Mouse (Mus musculus): Measurements from ENCODE around the gene Abcc6. TPM values are rescaled to one million over a fixed set of nuclear protein-coding genes. Genes with fewer than 3 reads are reported as not detected.
A peak's percentile ranks its signal among the peaks of the same experiment; 100 is the strongest.

Gene Abcc6
- polyA plus RNA-seq, 1 experiment from 2014 or later, result 0.37 TPM

GRCm38 (mm10) chr7:46033870-46034337, 3.8 kb upstream of the Abcc6 start:
- Histone ChIP-seq H3K4me3 (ENCODE audit: low read depth, low read length) (peak overlapping the region; percentile 77), H3K4me1 (ENCODE audit: control insufficient read depth, insufficient read depth, low read length) (peaks cover 10% of the 10 kb centered on the region), H3K27me3 (ENCODE audit: control insufficient read depth, insufficient read depth, low read length) (no peaks in the 10 kb centered on the region), H3K9ac (replicated peaks; ENCODE audit: low read depth, low read length) (peak overlapping the region; percentile 76), H3K36me3 (ENCODE audit: control insufficient read depth, insufficient read depth, low read length) (no peaks in the 10 kb centered on the region), H3K27ac (ENCODE audit: low read depth, low read length) (no peak overlapping the region), H3K9me3 (ENCODE audit: control insufficient read depth, low read length) (no peaks in the 10 kb centered on the region), H3K4me2 (ENCODE audit: low read depth, low read length) (peak overlapping the region; percentile 76)
- no peak; the same call in 1 of the 2 replicates for ATAC-seq (ENCODE audit: low read depth)
- under 1% methylated on average over 35 of the region's 35 CpGs for WGBS

- peak; percentile 96 for ATAC-seq (ENCODE audit: low read depth)
- Histone ChIP-seq H3K36me3 (ENCODE audit: control insufficient read depth, insufficient read depth, low read length) (no peaks in the 10 kb centered on the region), H3K4me3 (ENCODE audit: low read depth, low read length) (peak within 1 kb of the TSS; percentile 77), H3K4me1 (ENCODE audit: control insufficient read depth, insufficient read depth, low read length) (peaks cover 10% of the 10 kb centered on the region), H3K9ac (replicated peaks; ENCODE audit: low read depth, low read length) (peak within 1 kb of the TSS; percentile 76), H3K27me3 (ENCODE audit: control insufficient read depth, insufficient read depth, low read length) (no peaks in the 10 kb centered on the region), H3K27ac (ENCODE audit: low read depth, low read length) (no peak within 1 kb of the TSS), H3K4me2 (ENCODE audit: low read depth, low read length) (peak within 1 kb of the TSS; percentile 76), H3K9me3 (ENCODE audit: control insufficient read depth, low read length) (no peaks in the 10 kb centered on the region)
- 5% methylated on average over 44 of the region's 44 CpGs for WGBS
Measured at GRCm38 (mm10) chr7:46033109-46033869, 3.2 kb upstream of the Abcc6 start, which contains the start of gene Nomo1. Nomo1 (plus strand) TSS chr7:46033698.

- Histone ChIP-seq H3K9me3 (ENCODE audit: control insufficient read depth, low read length) (no peaks in the 10 kb centered on the region), H3K27me3 (ENCODE audit: control insufficient read depth, insufficient read depth, low read length) (no peaks in the 10 kb centered on the region), H3K4me3 (ENCODE audit: low read depth, low read length) (no peak overlapping the region), H3K27ac (ENCODE audit: low read depth, low read length) (no peak overlapping the region), H3K4me1 (ENCODE audit: control insufficient read depth, insufficient read depth, low read length) (peaks cover 10% of the 10 kb centered on the region), H3K36me3 (ENCODE audit: control insufficient read depth, insufficient read depth, low read length) (no peaks in the 10 kb centered on the region), H3K4me2 (ENCODE audit: low read depth, low read length) (no peak overlapping the region), H3K9ac (replicated peaks; ENCODE audit: low read depth, low read length) (no peak overlapping the region)
- 78% methylated on average over 2 of the region's 2 CpGs for WGBS
- no peak for ATAC-seq (ENCODE audit: low read depth)
Measured at GRCm38 (mm10) chr7:46031075-46031474, 973 bp upstream of the Abcc6 start.

DNA sequence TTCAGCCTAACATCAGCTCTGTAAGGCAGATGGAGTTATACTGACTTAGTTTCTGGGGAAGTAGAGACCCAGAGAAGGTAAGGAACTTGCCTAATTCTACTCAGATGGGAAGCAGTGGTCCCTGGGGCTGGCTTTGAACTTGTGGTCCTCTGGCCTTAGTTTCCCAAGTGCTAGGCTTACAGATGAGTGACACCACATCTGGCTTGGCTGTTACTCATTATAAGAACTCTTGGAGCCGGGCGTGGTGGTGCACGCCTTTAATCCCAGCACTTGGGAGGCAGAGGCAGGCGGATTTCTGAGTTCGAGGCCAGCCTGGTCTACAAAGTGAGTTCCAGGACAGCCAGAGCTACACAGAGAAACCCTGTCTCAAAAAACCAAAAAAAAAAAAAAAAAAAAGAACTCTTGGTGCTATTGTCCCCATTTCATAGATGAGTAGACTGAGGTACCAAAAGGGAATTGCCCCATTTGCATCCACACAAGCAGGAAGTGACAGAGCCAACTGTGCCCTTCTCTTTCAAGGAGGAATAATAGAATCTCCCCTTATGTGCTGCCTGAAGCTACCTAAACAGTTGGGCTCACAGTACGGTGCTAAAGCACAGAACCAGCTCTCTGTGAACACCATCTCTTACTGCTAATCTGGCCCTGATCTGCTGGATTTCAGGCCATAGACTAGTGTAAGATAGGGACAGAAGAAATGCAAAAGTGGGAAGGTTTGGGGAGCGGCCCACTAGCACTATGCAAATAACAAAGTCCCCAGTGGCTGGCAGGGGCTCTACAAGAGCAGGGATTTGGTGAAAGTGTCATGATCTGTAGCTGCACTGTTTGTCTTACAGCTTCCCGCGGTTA, 580 bp downstream of the Abcc6 start:
- WGBS, result 67% methylated on average over 8 of the region's 9 CpGs
- no peaks in the 10 kb centered on the region for H3K9me3 ChIP-seq (ENCODE audit: control insufficient read depth, low read length)
- H3K4me2 ChIP-seq (ENCODE audit: low read depth, low read length), result no peak overlapping the region
- no peak overlapping the region for H3K4me3 ChIP-seq (ENCODE audit: low read depth, low read length)
- no peak overlapping the region for H3K9ac ChIP-seq (replicated peaks; ENCODE audit: low read depth, low read length)
- peaks cover 4% of the 10 kb centered on the region for H3K4me1 ChIP-seq (ENCODE audit: control insufficient read depth, insufficient read depth, low read length)
- H3K27ac ChIP-seq (ENCODE audit: low read depth, low read length), result no peak overlapping the region
- no peaks in the 10 kb centered on the region for H3K36me3 ChIP-seq (ENCODE audit: control insufficient read depth, insufficient read depth, low read length)
- no peaks in the 10 kb centered on the region for H3K27me3 ChIP-seq (ENCODE audit: control insufficient read depth, insufficient read depth, low read length)
- ATAC-seq (ENCODE audit: low read depth), result no peak

- H3K9me3 ChIP-seq (ENCODE audit: control insufficient read depth, low read length), result no peaks in the 10 kb centered on the region
- ATAC-seq (ENCODE audit: low read depth), result no peak
- H3K4me2 ChIP-seq (ENCODE audit: low read depth, low read length), result no peak overlapping the region
- no peaks in the 10 kb centered on the region for H3K4me1 ChIP-seq (ENCODE audit: control insufficient read depth, insufficient read depth, low read length)
- no peaks in the 10 kb centered on the region for H3K36me3 ChIP-seq (ENCODE audit: control insufficient read depth, insufficient read depth, low read length)
- no peak overlapping the region for H3K4me3 ChIP-seq (ENCODE audit: low read depth, low read length)
- H3K9ac ChIP-seq (replicated peaks; ENCODE audit: low read depth, low read length), result no peak overlapping the region
- no peaks in the 10 kb centered on the region for H3K27me3 ChIP-seq (ENCODE audit: control insufficient read depth, insufficient read depth, low read length)
- H3K27ac ChIP-seq (ENCODE audit: low read depth, low read length), result no peak overlapping the region
- 89% methylated on average over 10 of the region's 10 CpGs for WGBS
Measured at GRCm38 (mm10) chr7:46028681-46029080, 1.4 kb downstream of the Abcc6 start.

DNA sequence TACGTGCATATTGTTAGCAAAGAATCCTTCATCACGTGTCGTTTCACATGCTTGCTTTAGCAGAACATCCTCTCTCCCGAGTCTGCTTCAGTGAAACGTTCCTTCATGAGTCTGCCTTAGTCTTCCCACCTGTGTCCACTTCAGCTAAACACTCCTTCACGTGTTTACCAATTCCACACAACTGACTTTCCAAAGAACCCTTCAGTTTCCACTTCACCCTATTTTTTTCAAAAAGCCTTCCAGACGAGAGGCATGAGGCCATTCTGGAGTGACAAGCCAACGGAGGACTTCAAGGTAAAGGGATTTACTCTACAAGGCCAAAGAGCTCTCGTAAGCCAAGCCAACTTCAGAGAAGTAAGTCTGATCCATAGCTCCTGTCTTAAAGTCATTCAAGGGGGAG, 4.7 kb downstream of the Abcc6 start:
- no peak overlapping the region for H3K9ac ChIP-seq (replicated peaks; ENCODE audit: low read depth, low read length)
- WGBS, result 85% methylated on average over 9 of the region's 9 CpGs
- H3K9me3 ChIP-seq (ENCODE audit: control insufficient read depth, low read length), result no peaks in the 10 kb centered on the region
- no peaks in the 10 kb centered on the region for H3K36me3 ChIP-seq (ENCODE audit: control insufficient read depth, insufficient read depth, low read length)
- H3K4me2 ChIP-seq (ENCODE audit: low read depth, low read length), result no peak overlapping the region
- no peak overlapping the region for H3K27ac ChIP-seq (ENCODE audit: low read depth, low read length)
- no peaks in the 10 kb centered on the region for H3K27me3 ChIP-seq (ENCODE audit: control insufficient read depth, insufficient read depth, low read length)
- no peak for ATAC-seq (ENCODE audit: low read depth)
- no peaks in the 10 kb centered on the region for H3K4me1 ChIP-seq (ENCODE audit: control insufficient read depth, insufficient read depth, low read length)
- H3K4me3 ChIP-seq (ENCODE audit: low read depth, low read length), result no peak overlapping the region

DNA sequence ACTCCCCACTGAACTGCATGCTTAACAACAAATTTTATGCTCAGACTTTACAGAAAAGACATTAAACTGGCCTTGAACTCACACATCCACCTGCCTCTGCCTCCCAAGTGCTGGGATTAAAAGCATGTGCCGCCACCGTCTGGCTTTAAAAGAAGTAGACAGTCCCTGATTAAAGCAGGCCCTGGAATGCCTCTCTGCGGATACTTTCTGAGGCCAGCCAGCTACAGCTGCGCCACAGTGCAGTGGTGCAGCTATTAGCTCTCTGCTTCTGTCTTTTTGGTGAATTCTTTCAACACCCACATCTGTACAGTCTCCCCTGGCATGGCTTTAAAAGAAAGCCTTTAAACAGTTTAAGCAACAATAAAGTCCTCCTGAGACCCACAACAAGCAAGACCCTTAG, 8.2 kb downstream of the Abcc6 start:
- Histone ChIP-seq H3K27me3 (ENCODE audit: control insufficient read depth, insufficient read depth, low read length) (no peaks in the 10 kb centered on the region), H3K9ac (replicated peaks; ENCODE audit: low read depth, low read length) (no peak overlapping the region), H3K4me2 (ENCODE audit: low read depth, low read length) (no peak overlapping the region), H3K36me3 (ENCODE audit: control insufficient read depth, insufficient read depth, low read length) (no peaks in the 10 kb centered on the region), H3K4me1 (ENCODE audit: control insufficient read depth, insufficient read depth, low read length) (no peaks in the 10 kb centered on the region), H3K9me3 (ENCODE audit: control insufficient read depth, low read length) (no peaks in the 10 kb centered on the region), H3K4me3 (ENCODE audit: low read depth, low read length) (no peak overlapping the region), H3K27ac (ENCODE audit: low read depth, low read length) (no peak overlapping the region)
- WGBS, result 21% methylated on average over 4 of the region's 4 CpGs
- ATAC-seq (ENCODE audit: low read depth), result no peak

DNA sequence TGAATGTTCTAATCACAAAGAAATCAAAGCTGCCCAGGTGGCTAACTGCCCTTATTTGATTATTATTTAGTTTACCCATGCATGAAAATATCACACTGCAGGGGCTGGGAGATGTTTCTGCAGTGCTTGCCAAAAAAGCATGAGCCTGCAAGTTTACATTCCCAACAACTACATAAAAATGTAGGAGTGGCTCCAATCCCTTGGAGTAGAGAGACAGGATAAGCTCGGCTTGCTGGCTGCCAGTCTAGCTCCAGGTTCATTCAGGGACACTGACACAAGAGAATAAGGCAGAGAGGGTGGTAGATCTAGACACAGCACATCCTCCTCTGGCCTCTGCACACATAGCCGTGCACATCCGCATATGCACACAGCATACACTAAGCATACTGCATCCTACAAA, 10.5 kb downstream of the Abcc6 start:
- Histone ChIP-seq H3K9ac (replicated peaks; ENCODE audit: low read depth, low read length) (no peak overlapping the region), H3K9me3 (ENCODE audit: control insufficient read depth, low read length) (no peaks in the 10 kb centered on the region), H3K4me2 (ENCODE audit: low read depth, low read length) (no peak overlapping the region), H3K27ac (ENCODE audit: low read depth, low read length) (no peak overlapping the region), H3K4me3 (ENCODE audit: low read depth, low read length) (no peak overlapping the region), H3K4me1 (ENCODE audit: control insufficient read depth, insufficient read depth, low read length) (no peaks in the 10 kb centered on the region), H3K27me3 (ENCODE audit: control insufficient read depth, insufficient read depth, low read length) (no peaks in the 10 kb centered on the region), H3K36me3 (ENCODE audit: control insufficient read depth, insufficient read depth, low read length) (no peaks in the 10 kb centered on the region)
- ATAC-seq (ENCODE audit: low read depth), result no peak
- WGBS, result 75% methylated on average over 3 of the region's 3 CpGs
